Mouse (Mus musculus): ENCODE results near the gene Rnf168.

DNA sequence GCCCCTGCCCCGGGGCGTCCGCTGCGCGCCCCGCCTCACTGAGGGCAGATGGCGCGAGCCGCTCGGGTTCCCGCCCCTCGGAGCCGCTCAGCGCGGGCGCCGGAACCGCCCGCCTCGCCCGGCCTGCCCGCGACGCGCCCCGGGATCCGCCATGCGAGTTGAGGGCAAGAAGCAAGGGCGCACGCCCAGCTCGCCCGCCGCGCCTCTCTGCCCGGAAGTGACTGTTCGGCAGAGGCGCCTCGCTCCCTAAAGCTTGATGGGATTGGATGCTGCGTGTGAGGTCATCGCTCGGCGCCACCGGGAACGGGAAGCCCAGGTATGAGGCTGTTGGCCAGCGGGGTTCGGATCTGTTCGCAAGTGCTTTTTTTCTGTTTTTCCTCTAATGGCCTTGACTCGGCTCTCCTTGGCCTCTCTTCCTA, 30.3 kb upstream of the Rnf168 start, which contains the start of the genes Fbxo45 and Wdr53:
- TF ChIP-seq CTCF (IDR thresholded peaks at IDR 0.05; ENCODE audit: extremely low read depth, insufficient read depth, insufficient read length, insufficient replicate concordance) = no peak
- peak; percentile 73 for TF ChIP-seq POLR2A (IDR thresholded peaks at IDR 0.05; ENCODE audit: low read depth, low read length)
